Mouse (Mus musculus) heart, adult 11 months (tissue): ENCODE data around the gene Sept12.

ENCODE experiments used
- DNase-seq: peaks from one replicate; pipeline ENCODE4 v3.0.0; 2022

Sept12 gene

GRCm38 (mm10) chr16:4971626-4972025 is 26.0 kb downstream of the Sept12 start:
- peak; percentile 95 for DNase-seq

GRCm38 (mm10) chr16:4969055-4969843 is 28.4 kb downstream of the Sept12 start:
- DNase-seq: no peak

GRCm38 (mm10) chr16:4968426-4968825 is 29.2 kb downstream of the Sept12 start:
- no peak for DNase-seq

- DNase-seq: no peak
Observed at GRCm38 (mm10) chr16:4965392-4966129, 32.1 kb downstream of the Sept12 start.

- DNase-seq: no peak
Observed at GRCm38 (mm10) chr16:4964731-4965391, 32.8 kb downstream of the Sept12 start.

GRCm38 (mm10) chr16:4963797-4964709 is 33.6 kb downstream of the Sept12 start, which contains the start of gene Anks3:
Gene Anks3 (minus strand): TSS chr16:4964205.
- peak; percentile 100 for DNase-seq

GRCm38 (mm10) chr16:4963346-4963745 is 34.3 kb downstream of the Sept12 start:
- no peak for DNase-seq

GRCm38 (mm10) chr16:4960260-4960659 is 37.4 kb downstream of the Sept12 start:
- DNase-seq: peak; percentile 90

GRCm38 (mm10) chr16:4957446-4957845 is 40.2 kb downstream of the Sept12 start:
- no peak for DNase-seq

GRCm38 (mm10) chr16:4956609-4957008 is 41.0 kb downstream of the Sept12 start:
- DNase-seq: no peak

GRCm38 (mm10) chr16:4947378-4947777 is 50.3 kb downstream of the Sept12 start:
- no peak for DNase-seq

GRCm38 (mm10) chr16:4946155-4946554 is 51.5 kb downstream of the Sept12 start:
- DNase-seq: no peak

GRCm38 (mm10) chr16:4945415-4945814 is 52.2 kb downstream of the Sept12 start:
- no peak for DNase-seq

GRCm38 (mm10) chr16:4943431-4943830 is 54.2 kb downstream of the Sept12 start:
- DNase-seq: peak; percentile 90

GRCm38 (mm10) chr16:4942868-4943267 is 54.8 kb downstream of the Sept12 start:
- peak; percentile 86 for DNase-seq

GRCm38 (mm10) chr16:4941016-4941415 is 56.6 kb downstream of the Sept12 start:
- DNase-seq: peak; percentile 90

GRCm38 (mm10) chr16:4940311-4940850 is 57.3 kb downstream of the Sept12 start:
- DNase-seq: peak; percentile 93

- peak; percentile 96 for DNase-seq
Observed at GRCm38 (mm10) chr16:4939412-4939811, 58.2 kb downstream of the Sept12 start.

GRCm38 (mm10) chr16:4938989-4939388 is 58.7 kb downstream of the Sept12 start:
- DNase-seq: peak; percentile 100

GRCm38 (mm10) chr16:4938461-4938860 is 59.2 kb downstream of the Sept12 start, which contains the start of gene Nudt16l1:
Gene Nudt16l1 (plus strand): TSS chr16:4938761.
- DNase-seq: no peak

GRCm38 (mm10) chr16:4937351-4938190 is 60.1 kb downstream of the Sept12 start:
- DNase-seq: peak; percentile 93
